In the genomic region with DNA sequence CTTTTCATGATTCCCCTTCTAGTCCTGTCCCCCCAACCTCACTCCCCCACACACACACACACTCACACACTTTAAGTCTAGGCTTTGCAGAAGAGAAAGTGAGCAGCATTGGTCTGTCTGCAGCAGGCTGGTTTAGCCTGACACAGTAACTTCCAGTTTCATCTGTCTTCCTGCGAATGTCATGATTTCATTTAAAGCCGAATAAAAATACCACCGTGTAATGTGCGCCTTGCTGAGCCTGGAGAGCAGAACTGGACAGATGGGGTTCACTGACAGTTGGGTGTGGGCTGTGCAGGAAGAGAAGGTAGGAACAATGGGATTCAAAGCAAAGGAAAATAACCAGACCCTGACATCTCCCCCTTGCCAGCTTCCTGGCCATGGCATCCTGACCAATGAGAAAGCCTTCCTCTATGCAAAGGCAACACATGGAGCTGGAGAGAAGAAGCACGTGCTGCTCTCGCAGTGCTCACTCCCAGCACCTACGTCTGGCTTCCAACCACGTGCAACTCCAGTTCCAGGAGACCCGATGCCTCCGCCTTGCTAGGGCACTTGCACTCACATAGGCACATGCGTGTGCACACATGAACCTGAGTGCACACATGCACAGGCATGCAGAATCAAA, we compare ENCODE assay signal across 8 mouse cellular contexts. TPM values are rescaled to one million over a fixed set of nuclear protein-coding genes. Genes with fewer than 3 reads are reported as not detected.
A peak's percentile ranks its signal among the peaks of the same experiment; 100 is the strongest.
DNase-seq lines count a peak whose midpoint lies in the region; ATAC-seq and TF ChIP-seq lines count a peak whose summit lies in the region.

No protein-coding gene starts in this region.

- H3K9ac ChIP-seq in hindbrain, embryonic 11.5 days (ENCODE audit: low read depth, low read length) = no peak overlapping the region

- intact Hi-C loops in left cerebral cortex, postnatal 4 days (cut with DNase I) = loop anchor here (5.0 to 10.0 kb wide), 3 partner anchors 471 to 713 kb away; no protein-coding TSS in a partner anchor

- no peaks in the 10 kb centered on the region for H3K9me3 ChIP-seq in hindbrain, embryonic 11.5 days (ENCODE audit: control insufficient read depth, low read length)
- peaks cover 14% of the 10 kb centered on the region for H3K9me3 ChIP-seq in hindbrain, embryonic 10.5 days

- WGBS in hindbrain, embryonic 11.5 days = 83% methylated on average over 11 of the region's 11 CpGs
- 85% methylated on average over 11 of the region's 11 CpGs for WGBS in hindbrain, embryonic 10.5 days
- 60% methylated on average over 11 of the region's 11 CpGs for WGBS in kidney, adult 2 months

- H3K36me3 ChIP-seq in hindbrain, embryonic 11.5 days (ENCODE audit: control insufficient read depth, insufficient read depth, low read length) = no peaks in the 10 kb centered on the region
- no peaks in the 10 kb centered on the region for H3K36me3 ChIP-seq in hindbrain, embryonic 10.5 days
- H3K36me3 ChIP-seq in kidney, adult 2 months (ENCODE audit: control insufficient read depth, insufficient read depth, low read length) = peaks cover 8% of the 10 kb centered on the region; the same call in 1 of the 2 replicates

- ATAC-seq in hindbrain, embryonic 11.5 days (ENCODE audit: low FRiP score) = peak; percentile 17; the same call in 1 of the 2 replicates
- ATAC-seq in hematopoietic stem cell, adult 5-6 weeks (replicated peaks in 1 of 2; ENCODE audit: insufficient read depth in 1 of 2, low FRiP score in 2 of 2, low TSS enrichment in 1 of 2, low read depth in 1 of 2, poor library complexity in 2 of 2, severe bottlenecking in 2 of 2) = peak; percentile 50 to 61; a peak in 2 of 4 replicates
- no peak for ATAC-seq in inflammation-experienced regulatory T-cells, adult 6 months

- H3K4me3 ChIP-seq in hindbrain, embryonic 11.5 days (ENCODE audit: low read depth, low read length) = no peak overlapping the region
- no peak overlapping the region for H3K4me3 ChIP-seq in hindbrain, embryonic 10.5 days
- no peak overlapping the region for H3K4me3 ChIP-seq in kidney, adult 2 months (ENCODE audit: insufficient read depth, low read depth, low read length)

- no peaks in the 10 kb centered on the region for H3K4me1 ChIP-seq in hindbrain, embryonic 11.5 days (replicated peaks; ENCODE audit: control insufficient read depth, insufficient read depth, low read length)
- peaks cover 7% of the 10 kb centered on the region; the same call in 1 of the 2 replicates for H3K4me1 ChIP-seq in hindbrain, embryonic 10.5 days (replicated peaks)
- H3K4me1 ChIP-seq in kidney, adult 2 months (ENCODE audit: control insufficient read depth, insufficient read depth, low read length) = no peaks in the 10 kb centered on the region

- TF ChIP-seq CTCF in kidney, adult 2 months (conservative IDR thresholded peaks at IDR 0.05; ENCODE audit: insufficient read depth, insufficient read length, low read depth, low read length) = no peak

- no peak for DNase-seq in hindbrain, embryonic 11.5 days (ENCODE audit: low spot score)
- no peak for DNase-seq in hindbrain, embryonic 10.5 days (ENCODE audit: low spot score)
- peak; percentile 17 for DNase-seq in cerebellum, adult 11-12 months
- DNase-seq in left cerebral cortex, postnatal 4 days = peak; percentile 17
- no peak for DNase-seq in ovary, postnatal 14 days (ENCODE audit: low spot score)
- DNase-seq in kidney, adult 2 months = no peak

- H3K4me2 ChIP-seq in hindbrain, embryonic 11.5 days (replicated peaks; ENCODE audit: low read depth, low read length) = no peak overlapping the region

- H3K27ac ChIP-seq in hindbrain, embryonic 11.5 days (ENCODE audit: low read depth, low read length) = no peak overlapping the region
- H3K27ac ChIP-seq in hindbrain, embryonic 10.5 days = no peak overlapping the region
- H3K27ac ChIP-seq in kidney, adult 2 months (ENCODE audit: insufficient read depth, low read depth, low read length) = no peak overlapping the region

- no peaks in the 10 kb centered on the region for H3K27me3 ChIP-seq in hindbrain, embryonic 11.5 days (ENCODE audit: control insufficient read depth, insufficient read depth, low read length)
- H3K27me3 ChIP-seq in hindbrain, embryonic 10.5 days (ENCODE audit: insufficient read depth, poor library complexity, severe bottlenecking) = no peaks in the 10 kb centered on the region
- no peaks in the 10 kb centered on the region for H3K27me3 ChIP-seq in kidney, adult 2 months (replicated peaks; ENCODE audit: control insufficient read depth, insufficient read depth, low read length)

- TF ChIP-seq POLR2A in kidney, adult 2 months (IDR thresholded peaks at IDR 0.05; ENCODE audit: low read depth, low read length) = no peak

RNA-seq across cellular contexts. Expression of a gene that starts 18.8 kb away (rescaled TPM):
- polyA plus RNA-seq in hindbrain, embryonic 11.5 days (2014; fragmentation: Nextera tagmentation; extraction: Ambion mirVana) = 2.6 and 3.4 TPM in 2 replicates
- 3.9 and 4.9 TPM in 2 replicates for polyA plus RNA-seq in hindbrain, embryonic 10.5 days (2016; fragmentation: Nextera tagmentation; extraction: Ambion mirVana)
- not detected in 2 replicates for total RNA-seq in hematopoietic stem cell, adult 5-6 weeks (2017)
- not detected for total RNA-seq in left cerebral cortex, postnatal 4 days (2021)
- under 1 TPM in 1 of 3 experiments, not detected in 2; 0.19 TPM for polyA plus RNA-seq in inflammation-experienced regulatory T-cells, adult 6 months (2017; shearing (Covaris generic))
- polyA plus RNA-seq in kidney, adult 2 months (2012; rRNA removed) = 13.5 and 14.3 TPM in 2 replicates

RNA-seq across cellular contexts. Expression of a gene that starts 43.4 kb away (rescaled TPM):
- not detected in 2 replicates for polyA plus RNA-seq in hindbrain, embryonic 11.5 days (2014; fragmentation: Nextera tagmentation; extraction: Ambion mirVana)
- not detected in 2 replicates for polyA plus RNA-seq in hindbrain, embryonic 10.5 days (2016; fragmentation: Nextera tagmentation; extraction: Ambion mirVana)
- total RNA-seq in hematopoietic stem cell, adult 5-6 weeks (2017) = not detected in 2 replicates
- not detected for total RNA-seq in left cerebral cortex, postnatal 4 days (2021)
- not detected for polyA plus RNA-seq in inflammation-experienced regulatory T-cells, adult 6 months (2017; shearing (Covaris generic))
- 240 and 279 TPM in 2 replicates for polyA plus RNA-seq in kidney, adult 2 months (2012; rRNA removed)

RNA-seq across cellular contexts. Expression of a gene that starts 58.8 kb away (rescaled TPM):
- not detected in 2 replicates for polyA plus RNA-seq in hindbrain, embryonic 11.5 days (2014; fragmentation: Nextera tagmentation; extraction: Ambion mirVana)
- not detected in 2 replicates for polyA plus RNA-seq in hindbrain, embryonic 10.5 days (2016; fragmentation: Nextera tagmentation; extraction: Ambion mirVana)
- not detected in 2 replicates for total RNA-seq in hematopoietic stem cell, adult 5-6 weeks (2017)
- total RNA-seq in left cerebral cortex, postnatal 4 days (2021) = 1 to 10 TPM; 3.0 to 3.2 TPM
- not detected for polyA plus RNA-seq in inflammation-experienced regulatory T-cells, adult 6 months (2017; shearing (Covaris generic))
- polyA plus RNA-seq in kidney, adult 2 months (2012; rRNA removed) = 259 and 302 TPM in 2 replicates

Comparison
In these comparisons a context has a peak if more than half of its experiments do, and no peak if none do; other contexts are left out.
1. DNase-seq: peak in cerebellum, adult 11-12 months (single experiment) and left cerebral cortex, postnatal 4 days (single experiment); none in hindbrain, embryonic 11.5 days (single experiment), hindbrain, embryonic 10.5 days (single experiment), ovary, postnatal 14 days (single experiment) and kidney, adult 2 months (single experiment).
2. RNA of a gene that starts 43.4 kb away (polyA plus RNA-seq): 240 to 279 TPM in kidney, adult 2 months; not detected in hindbrain, embryonic 11.5 days, not detected in hindbrain, embryonic 10.5 days and not detected in inflammation-experienced regulatory T-cells, adult 6 months; every median in the first group is over 100 times any median in the second.
3. RNA of a gene that starts 58.8 kb away (polyA plus RNA-seq): 259 to 302 TPM in kidney, adult 2 months; not detected in hindbrain, embryonic 11.5 days, not detected in hindbrain, embryonic 10.5 days and not detected in inflammation-experienced regulatory T-cells, adult 6 months; every median in the first group is over 100 times any median in the second.